Mouse (Mus musculus): ENCODE measurements around the gene Skap2.

GRCm38 (mm10) chr6:51905659-51906058, 106.7 kb downstream of the Skap2 start:
- no peak for TF ChIP-seq CTCF (IDR thresholded peaks at IDR 0.05; ENCODE audit: extremely low read depth, insufficient read depth, low read length)
- TF ChIP-seq POLR2A (IDR thresholded peaks at IDR 0.05; ENCODE audit: extremely low read depth, insufficient read depth, low read length), result no peak
